Mouse (Mus musculus) brain, embryonic 14.5 days (tissue): ENCODE results near the gene Fez1.

Experiments
- CTCF ChIP-seq: fragments of 200-500 bp; IDR thresholded peaks from 2 replicates; pipeline ENCODE4 v1.5.1; 2012; ENCODE audit warnings: inconsistent platforms, mild to moderate bottlenecking, moderate library complexity, borderline replicate concordance; ENCODE audit not compliant: insufficient read depth, insufficient read length; ENCODE audit errors: extremely low read depth
- POLR2A ChIP-seq: fragments of 200-500 bp; IDR thresholded peaks from 2 replicates; pipeline ENCODE4 v1.6.1; 2012; ENCODE audit warnings: mild to moderate bottlenecking, inconsistent platforms, borderline replicate concordance; ENCODE audit not compliant: poor library complexity, insufficient read depth, insufficient read length, severe bottlenecking; ENCODE audit errors: extremely low read depth

DNA sequence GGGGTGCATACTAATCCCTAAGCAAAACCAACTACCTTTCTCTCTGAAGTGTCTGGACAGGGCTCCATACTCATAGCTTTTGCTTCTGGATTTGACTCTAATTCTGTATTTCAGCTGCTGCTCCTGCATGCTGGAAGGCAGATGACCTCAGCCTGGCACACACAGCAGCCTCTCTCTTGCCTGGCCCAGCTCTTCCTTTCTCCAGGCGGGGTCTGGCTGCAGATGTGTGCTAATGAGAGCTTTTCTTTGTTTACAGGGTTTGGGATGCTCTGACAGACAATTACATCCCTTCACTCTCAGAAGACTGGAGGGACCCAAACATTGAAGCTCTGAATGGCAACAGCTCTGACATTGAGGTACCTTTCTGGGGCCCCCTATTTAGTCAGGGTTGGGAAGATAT is 28.4 kb downstream of the Fez1 start:
- TF ChIP-seq POLR2A (no peak), CTCF (no peak)
